Mouse (Mus musculus) megakaryocyte, adult 5-6 weeks (primary cell): ENCODE measurements around the gene Hist2h2aa1. TPM values are rescaled to one million over a fixed set of nuclear protein-coding genes. Genes with fewer than 3 reads are reported as not detected.

ENCODE experiments used
- ATAC-seq: 2 replicates; pipeline ENCODE4 v1.8.0; 2016; ENCODE audit warnings: mild to moderate bottlenecking, inconsistent platforms; ENCODE audit not compliant: poor library complexity, severe bottlenecking
- total RNA-seq, 2 experiments: library from RNA; stranded (forward) in 1 of 2; stranded (reverse) in 1 of 2; fragments of 153-499, 151-499 nt in 1 of 2; fragments of 221-1000, 200-1000 nt in 1 of 2; gene quantifications; 2 replicates each; pipeline versions ENCODE4 v1.2.3 to v1.2.4; 2015 to 2017

The Hist2h2aa1 gene
- total RNA-seq, 2 experiments from 2014 or later = 14,692 TPM; not detected in 1

- no peak for ATAC-seq
Measured at GRCm38 (mm10) chr3:96249034-96249345, 3.7 kb downstream of the Hist2h2aa1 start.

GRCm38 (mm10) chr3:96250890-96251289 lies 5.6 kb downstream of the Hist2h2aa1 start:
- no peak for ATAC-seq

GRCm38 (mm10) chr3:96251787-96252186 lies 6.5 kb downstream of the Hist2h2aa1 start:
- ATAC-seq = peak; percentile 64

- 0 out of 2 replicates have a peak, but pooled peaks have one; percentile 26 for ATAC-seq
Measured at GRCm38 (mm10) chr3:96254683-96255355, 9.5 kb downstream of the Hist2h2aa1 start.

GRCm38 (mm10) chr3:96255926-96256593 lies 10.8 kb downstream of the Hist2h2aa1 start:
- ATAC-seq = no peak

GRCm38 (mm10) chr3:96257190-96257589 lies 11.9 kb downstream of the Hist2h2aa1 start:
- ATAC-seq = no peak

- no peak for ATAC-seq
Measured at GRCm38 (mm10) chr3:96260220-96260619, 14.9 kb downstream of the Hist2h2aa1 start.

DNA sequence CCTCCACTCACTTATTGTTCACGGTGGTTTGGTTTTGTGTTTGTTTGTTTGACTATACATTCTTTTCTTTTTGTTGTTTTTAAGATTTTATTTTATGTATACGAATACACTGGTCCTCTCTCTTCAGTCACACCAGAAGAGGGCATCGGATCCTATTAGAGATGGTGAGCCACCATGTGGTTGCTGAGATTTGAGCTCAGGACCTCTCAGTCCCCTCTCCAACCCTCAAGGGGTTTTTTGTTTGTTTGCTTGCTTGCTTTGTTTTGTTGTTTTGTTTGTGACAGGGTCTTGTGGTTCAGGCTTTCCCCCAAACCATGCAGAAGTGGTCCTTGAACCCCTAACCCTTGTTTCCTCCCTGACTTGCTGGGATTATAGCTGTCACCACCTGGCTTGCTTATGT lies 16.3 kb downstream of the Hist2h2aa1 start:
- no peak for ATAC-seq

DNA sequence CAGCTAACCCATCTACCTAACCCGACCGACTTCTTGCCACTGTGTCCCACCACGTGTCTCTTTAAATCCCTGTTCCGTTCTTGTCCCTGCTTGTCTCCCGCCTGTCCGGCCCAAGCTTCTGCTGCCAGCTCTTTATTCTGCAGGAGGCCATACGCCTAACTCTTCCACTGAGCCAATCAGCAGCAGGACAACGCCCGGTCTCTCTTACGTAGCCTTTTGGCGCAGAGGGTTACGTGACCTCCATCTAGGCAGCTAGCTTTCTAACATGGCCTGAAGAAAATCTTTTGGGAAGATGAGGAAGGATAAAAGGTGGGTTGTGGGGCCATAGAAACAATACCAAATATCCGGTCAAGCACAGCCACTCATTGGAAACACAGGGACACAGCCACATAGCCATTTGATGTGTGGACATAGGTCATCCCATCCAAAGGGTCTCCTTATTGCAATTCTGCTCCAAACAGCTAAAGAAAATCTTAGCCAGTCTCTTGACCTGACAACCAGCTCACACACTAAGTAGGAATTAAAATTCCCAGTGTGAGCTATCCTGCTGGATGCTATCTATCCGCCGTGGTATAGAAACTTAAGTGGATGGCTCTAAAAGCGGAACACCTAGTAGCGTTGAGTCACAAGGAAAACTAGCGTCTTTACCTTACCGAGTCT lies 17.0 kb downstream of the Hist2h2aa1 start:
- ATAC-seq = peak; percentile 79

DNA sequence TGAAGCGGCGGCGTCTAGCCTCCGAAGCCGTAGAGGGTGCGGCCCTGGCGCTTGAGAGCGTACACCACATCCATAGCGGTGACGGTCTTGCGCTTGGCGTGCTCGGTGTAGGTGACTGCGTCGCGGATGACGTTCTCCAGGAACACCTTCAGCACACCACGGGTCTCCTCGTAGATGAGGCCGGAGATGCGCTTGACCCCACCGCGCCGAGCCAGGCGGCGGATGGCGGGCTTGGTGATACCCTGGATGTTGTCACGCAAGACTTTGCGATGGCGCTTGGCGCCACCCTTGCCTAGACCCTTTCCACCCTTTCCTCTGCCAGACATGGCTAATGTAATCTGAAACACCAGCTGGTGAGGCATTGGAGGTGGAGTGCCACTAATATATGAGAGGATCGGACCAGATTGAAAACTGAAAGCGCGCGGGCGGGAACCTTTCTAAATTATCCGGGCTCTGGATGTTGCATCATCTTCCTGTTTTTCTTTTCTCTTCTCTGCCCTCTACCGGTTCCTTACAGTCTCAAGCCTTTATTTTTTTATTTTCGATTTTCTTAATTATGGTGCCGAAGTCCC lies 17.8 kb downstream of the Hist2h2aa1 start, which contains the start of gene Hist2h4:
Hist2h4 (minus strand) TSS at position 333 of the 572 bp plus-strand sequence.
- ATAC-seq = peak; percentile 79

DNA sequence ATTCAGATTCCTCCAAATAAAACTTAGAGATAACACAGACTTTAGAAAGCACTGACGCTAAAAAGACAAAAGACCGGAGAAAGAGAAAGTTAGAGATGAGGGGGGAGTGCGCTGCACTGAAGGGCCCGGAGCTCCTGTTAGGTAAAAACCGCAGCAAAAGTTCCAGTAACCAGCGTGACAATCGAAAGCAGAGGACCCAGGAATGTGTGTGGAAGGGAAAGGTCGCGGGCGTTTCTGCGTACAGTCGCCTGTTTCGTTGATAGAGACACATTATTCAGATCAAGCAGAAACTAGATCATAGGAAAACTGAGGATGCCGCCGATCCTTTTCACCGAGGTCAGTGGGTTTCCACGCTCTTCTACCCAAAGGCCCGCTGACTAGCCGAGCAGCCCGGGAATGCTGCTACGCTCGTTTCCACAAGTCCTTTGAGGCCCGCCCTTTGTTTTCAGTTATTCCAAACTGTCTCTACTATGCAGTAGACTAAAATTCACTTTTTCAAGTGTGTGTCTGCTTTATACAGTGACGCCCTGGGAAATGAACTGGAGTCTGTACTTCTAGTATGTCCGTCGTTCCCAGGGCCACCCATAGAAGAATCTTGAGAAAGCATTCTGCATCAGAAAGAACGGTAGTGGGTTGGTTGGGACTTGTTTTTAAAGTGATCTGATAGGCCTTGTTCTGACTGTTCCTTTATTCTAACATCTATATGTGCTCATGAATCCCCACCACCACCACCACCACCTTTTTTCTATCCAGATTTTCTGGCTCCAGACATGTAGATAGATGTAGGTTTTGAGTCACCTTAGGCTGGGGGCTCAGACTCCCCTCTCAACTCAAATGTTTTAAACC lies 18.5 kb downstream of the Hist2h2aa1 start:
- 0 out of 2 replicates have a peak, but pooled peaks have one; percentile 7 for ATAC-seq

DNA sequence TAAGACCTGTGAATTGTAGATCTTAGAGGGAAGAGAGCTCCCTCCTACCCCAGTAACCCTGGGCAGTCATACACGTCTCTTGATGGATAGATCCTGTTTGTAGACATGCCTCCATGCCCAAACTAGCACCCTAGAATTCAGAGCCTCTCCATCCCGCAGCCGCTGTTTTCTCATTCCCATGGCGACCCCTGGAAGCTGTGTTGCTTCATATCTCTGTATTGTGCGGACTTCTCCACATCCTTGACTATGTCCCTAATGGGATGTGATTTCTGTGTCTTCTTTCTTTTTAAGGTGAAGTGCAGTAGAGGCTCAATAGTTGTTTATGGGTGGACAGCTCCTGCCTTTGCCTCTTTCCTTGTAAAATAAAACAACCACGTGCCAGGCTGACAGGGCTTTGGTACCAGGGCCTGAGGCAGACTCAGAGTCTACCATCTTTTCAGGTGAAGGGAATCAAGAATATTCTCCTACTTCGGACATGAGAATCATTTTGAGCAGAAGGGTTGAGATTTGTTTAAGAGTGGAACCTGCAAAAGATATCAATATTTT lies 19.2 kb downstream of the Hist2h2aa1 start:
- ATAC-seq = no peak

- no peak for ATAC-seq
Measured at GRCm38 (mm10) chr3:96266132-96266710, 20.9 kb downstream of the Hist2h2aa1 start.

- no peak for ATAC-seq
Measured at GRCm38 (mm10) chr3:96267541-96267940, 22.2 kb downstream of the Hist2h2aa1 start.

- peak; percentile 50 for ATAC-seq
Measured at GRCm38 (mm10) chr3:96268051-96268775, 22.9 kb downstream of the Hist2h2aa1 start, which contains the start of gene Hist2h3b. Gene Hist2h3b (plus strand): TSS chr3:96268654.

GRCm38 (mm10) chr3:96268776-96269378 lies 23.6 kb downstream of the Hist2h2aa1 start:
- ATAC-seq = peak; percentile 22

- peak; percentile 87 for ATAC-seq
Measured at GRCm38 (mm10) chr3:96269511-96270474, 24.5 kb downstream of the Hist2h2aa1 start, which contains the start of gene Hist2h2bb. Gene Hist2h2bb (plus strand): TSS chr3:96269752.
